Mouse (Mus musculus) kidney, adult 2 months (tissue): ENCODE data around the gene Hspa4. TPM values are rescaled to one million over a fixed set of nuclear protein-coding genes. Genes with fewer than 3 reads are reported as not detected.

Experiments used
- DNase-seq: peaks from one replicate; pipeline ENCODE4 v3.0.0; 2021
- H3K27ac ChIP-seq: fragments of 200-500 bp; 2 replicates; pipeline ENCODE4 v1.5.1; 2012; ENCODE audit warnings: low read depth, low read length, control low read depth, inconsistent platforms; ENCODE audit not compliant: insufficient read depth
- H3K27me3 ChIP-seq: fragments of 200-500 bp; replicated peaks from 2 replicates; pipeline ENCODE4 v1.6.1; 2012; ENCODE audit warnings: mild to moderate bottlenecking, moderate library complexity, low read length, inconsistent platforms; ENCODE audit not compliant: control insufficient read depth, insufficient read depth
- H3K36me3 ChIP-seq: fragments of 200-500 bp; 2 replicates; pipeline ENCODE4 v1.6.1; 2012; ENCODE audit warnings: mild to moderate bottlenecking, moderate library complexity, low read length, inconsistent platforms; ENCODE audit not compliant: control insufficient read depth, insufficient read depth
- H3K4me1 ChIP-seq: fragments of 200-500 bp; 2 replicates; pipeline ENCODE4 v1.6.1; 2011; ENCODE audit warnings: low read length; ENCODE audit not compliant: control insufficient read depth, insufficient read depth
- H3K4me3 ChIP-seq: fragments of 200-500 bp; 2 replicates; pipeline ENCODE4 v1.5.1; 2011; ENCODE audit warnings: mild to moderate bottlenecking, low read depth, low read length, control low read depth; ENCODE audit not compliant: insufficient read depth
- CTCF ChIP-seq: fragments of 200-500 bp; conservative IDR thresholded peaks from 2 replicates; pipeline ENCODE4 v1.5.1; 2011; ENCODE audit warnings: low read depth, mild to moderate bottlenecking, control low read depth, low read length, moderate library complexity, mixed read lengths; ENCODE audit not compliant: insufficient read depth, insufficient read length
- POLR2A ChIP-seq: fragments of 200-500 bp; IDR thresholded peaks from one replicate; pipeline ENCODE4 v1.6.1; 2011; ENCODE audit warnings: low read depth, low read length, control low read depth
- WGBS: fragments of 180-500 bp; shearing (Covaris S2); methylation state at CpG from one replicate; pipeline ENCODE4 v1.1.7; 2018; 5-methylcytosine and 5-hydroxymethylcytosine counted together
- polyA plus RNA-seq: library from polyadenylated mRNA; depleted of rRNA; stranded (reverse); fragments of >200 nt; gene quantifications from 2 replicates; pipeline ENCODE4 v1.2.3, GENCODE M21; 2012; rRNA removed

Gene Hspa4
- polyA plus RNA-seq, 1 experiment, result 24.8 TPM

DNA sequence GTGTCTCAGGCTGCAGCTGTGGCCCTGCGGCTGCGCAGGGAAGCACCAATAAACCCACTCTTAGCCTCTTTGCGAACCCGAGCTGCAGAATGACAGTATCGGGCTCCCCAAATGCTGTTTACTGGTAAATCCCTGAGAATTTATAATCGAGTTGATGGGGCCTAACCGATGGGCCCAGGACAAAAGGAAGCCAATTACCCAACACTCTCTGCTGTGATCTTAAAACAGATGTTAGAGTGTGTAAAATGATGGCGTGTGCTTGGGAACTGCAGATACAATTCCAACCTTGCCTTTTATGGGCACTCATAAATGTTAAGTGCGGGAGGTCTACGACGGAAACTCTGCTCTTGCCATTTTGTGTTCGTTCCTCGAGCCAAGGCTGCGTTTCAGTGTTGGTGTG lies 49.5 kb downstream of the Hspa4 start:
- H3K27me3 ChIP-seq, result no peaks in the 10 kb centered on the region
- no peak overlapping the region for H3K27ac ChIP-seq
- DNase-seq, result no peak
- WGBS, result 56% methylated on average over 14 of the region's 14 CpGs
- no peaks in the 10 kb centered on the region for H3K36me3 ChIP-seq
- TF ChIP-seq CTCF, result no peak
- no peak for TF ChIP-seq POLR2A
- H3K4me1 ChIP-seq, result no peaks in the 10 kb centered on the region
- H3K4me3 ChIP-seq, result no peak overlapping the region

DNA sequence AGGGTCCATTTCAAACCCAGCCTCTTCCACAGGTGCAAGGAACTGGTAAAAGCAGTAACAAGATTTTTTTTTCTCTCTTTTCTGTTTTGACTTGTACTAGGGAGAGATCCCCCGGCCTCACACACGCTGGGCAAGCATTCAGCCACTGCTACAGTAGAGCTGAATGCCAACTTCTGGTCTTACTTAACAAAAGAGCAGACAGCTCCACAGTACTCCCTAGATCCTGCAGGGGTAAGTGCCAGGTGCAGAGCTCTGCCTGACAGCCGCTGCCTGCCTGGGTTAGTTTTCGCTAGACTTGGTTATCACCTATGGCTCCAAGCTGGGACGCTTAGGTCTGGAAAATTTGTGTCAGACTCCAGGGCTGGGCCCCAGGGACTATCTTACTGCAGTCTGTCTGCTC lies 50.6 kb downstream of the Hspa4 start:
- 84% methylated on average over 5 of the region's 5 CpGs for WGBS
- H3K27ac ChIP-seq, result no peak overlapping the region
- DNase-seq, result no peak
- no peaks in the 10 kb centered on the region for H3K4me1 ChIP-seq
- H3K4me3 ChIP-seq, result no peak overlapping the region
- no peaks in the 10 kb centered on the region for H3K36me3 ChIP-seq
- H3K27me3 ChIP-seq, result no peaks in the 10 kb centered on the region
- no peak for TF ChIP-seq CTCF
- TF ChIP-seq POLR2A, result no peak

DNA sequence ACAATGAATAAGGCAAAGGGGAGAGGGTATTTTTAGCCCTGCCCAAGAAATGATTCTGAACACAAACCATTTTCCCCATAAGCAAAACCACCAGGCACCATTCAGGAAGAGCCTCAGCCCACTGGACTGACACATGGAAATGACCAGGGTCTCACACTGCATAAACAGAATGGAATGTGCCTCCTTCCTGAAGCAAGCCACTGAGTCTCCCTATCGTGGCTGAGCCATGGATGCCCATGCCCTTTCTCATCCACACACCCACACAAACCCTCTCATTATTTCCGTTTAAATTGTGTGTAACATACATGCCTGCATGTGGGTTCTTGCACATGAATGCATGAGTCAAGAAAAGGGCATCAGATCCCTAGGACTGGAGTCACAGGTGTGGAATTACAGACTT lies 54.7 kb downstream of the Hspa4 start:
- WGBS, result 45% methylated on average over 2 of the region's 2 CpGs

DNA sequence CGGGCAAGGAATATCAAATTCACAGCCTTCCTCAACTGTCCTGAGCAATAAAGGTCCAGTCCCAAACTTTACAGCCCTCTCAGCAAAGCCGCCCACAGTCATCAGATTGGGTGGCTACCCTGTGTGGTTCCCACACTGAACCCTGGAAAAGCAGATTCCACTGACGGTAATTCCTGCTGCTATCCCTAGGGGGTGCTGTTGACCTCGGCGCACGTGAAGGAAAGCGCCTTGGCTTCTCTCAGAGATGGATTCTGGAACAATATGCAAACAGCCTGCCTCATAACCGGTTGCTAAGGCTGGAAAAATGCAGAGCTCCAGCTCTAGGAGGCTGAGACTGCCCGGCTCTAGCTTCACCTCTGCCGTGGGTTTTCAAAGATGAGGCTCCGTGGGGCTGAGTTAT lies 57.1 kb downstream of the Hspa4 start:
- no peaks in the 10 kb centered on the region for H3K27me3 ChIP-seq
- no peaks in the 10 kb centered on the region for H3K4me1 ChIP-seq
- peak; percentile 13 for DNase-seq
- TF ChIP-seq POLR2A (no peak), CTCF (peak; percentile 75)
- no peak overlapping the region for H3K4me3 ChIP-seq
- no peak overlapping the region for H3K27ac ChIP-seq
- no peaks in the 10 kb centered on the region for H3K36me3 ChIP-seq
- WGBS, result 53% methylated on average over 11 of the region's 11 CpGs

More for the DNA sequence above, 54.7 kb downstream of the Hspa4 start:
- TF ChIP-seq CTCF (no peak), POLR2A (no peak)
- Histone ChIP-seq H3K27ac (no peak overlapping the region), H3K4me1 (no peaks in the 10 kb centered on the region), H3K36me3 (no peaks in the 10 kb centered on the region), H3K27me3 (no peaks in the 10 kb centered on the region), H3K4me3 (no peak overlapping the region)
- DNase-seq, result no peak

DNA sequence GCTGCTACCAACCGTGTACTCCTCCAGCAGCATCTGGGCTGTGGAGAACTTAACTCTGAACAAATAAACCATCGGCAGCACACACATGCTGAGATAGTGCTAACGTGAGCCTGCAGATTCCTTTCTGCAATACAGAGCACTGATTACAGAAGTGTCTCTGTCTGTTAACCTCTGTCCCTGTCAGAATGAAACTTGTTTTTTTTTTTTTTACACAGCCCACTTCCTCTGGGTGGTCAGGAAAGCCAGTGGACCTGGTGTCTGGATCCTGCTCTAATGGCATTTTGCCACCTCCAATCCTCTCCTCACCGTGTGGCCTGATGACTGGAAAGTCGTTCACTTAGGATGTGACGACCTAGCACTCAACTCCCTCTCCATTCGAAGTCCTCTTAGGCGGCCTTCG lies 66.7 kb downstream of the Hspa4 start:
- Histone ChIP-seq H3K4me3 (no peak overlapping the region), H3K27me3 (no peaks in the 10 kb centered on the region; the same call in 1 of the 2 replicates), H3K27ac (no peak overlapping the region), H3K4me1 (no peaks in the 10 kb centered on the region), H3K36me3 (no peaks in the 10 kb centered on the region)
- 48% methylated on average over 9 of the region's 9 CpGs for WGBS
- DNase-seq, result no peak
- TF ChIP-seq POLR2A (no peak), CTCF (no peak)

DNA sequence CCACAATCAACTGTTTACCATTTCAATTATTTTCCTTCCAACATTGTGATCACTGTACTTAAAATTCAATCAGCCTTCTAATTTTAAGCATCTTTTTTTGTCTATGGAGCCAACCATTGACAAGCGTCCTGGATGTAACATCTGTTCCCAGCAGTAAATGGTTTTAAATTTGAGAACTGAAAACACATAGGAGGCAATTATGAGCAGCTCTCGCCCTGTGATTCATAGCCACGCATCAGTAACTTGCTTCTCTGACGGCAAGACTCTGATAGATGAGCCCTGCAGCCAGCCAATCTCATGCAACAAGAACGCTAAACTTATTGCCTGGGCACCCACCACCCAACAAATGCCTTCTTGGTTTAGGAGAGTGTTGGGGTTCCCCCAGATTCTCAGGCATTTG lies 68.4 kb downstream of the Hspa4 start:
- H3K4me1 ChIP-seq, result no peaks in the 10 kb centered on the region
- no peaks in the 10 kb centered on the region for H3K27me3 ChIP-seq
- no peak overlapping the region for H3K4me3 ChIP-seq
- no peak overlapping the region for H3K27ac ChIP-seq
- WGBS, result 44% methylated on average over 5 of the region's 5 CpGs
- no peak for TF ChIP-seq POLR2A
- no peak for TF ChIP-seq CTCF
- no peak for DNase-seq
- H3K36me3 ChIP-seq, result no peaks in the 10 kb centered on the region

DNA sequence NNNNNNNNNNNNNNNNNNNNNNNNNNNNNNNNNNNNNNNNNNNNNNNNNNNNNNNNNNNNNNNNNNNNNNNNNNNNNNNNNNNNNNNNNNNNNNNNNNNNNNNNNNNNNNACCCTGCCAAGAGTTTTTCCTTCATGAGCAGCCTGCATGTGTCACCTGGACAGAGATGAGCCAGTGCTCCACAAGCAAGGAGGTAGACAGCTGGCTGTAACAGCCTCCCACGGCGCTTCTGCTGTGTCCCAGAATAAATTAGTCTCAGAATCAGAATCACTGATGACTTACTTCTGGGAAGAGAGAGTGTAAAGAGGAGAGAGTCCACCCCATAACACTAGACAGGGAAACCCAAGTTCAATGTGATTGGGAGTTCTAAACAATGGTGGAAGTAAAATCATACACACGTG lies 71.2 kb downstream of the Hspa4 start:
- Histone ChIP-seq H3K27ac (no peak overlapping the region), H3K36me3 (no peaks in the 10 kb centered on the region), H3K4me1 (no peaks in the 10 kb centered on the region), H3K27me3 (no peaks in the 10 kb centered on the region), H3K4me3 (no peak overlapping the region)
- 82% methylated on average over 3 of the region's 3 CpGs for WGBS
- no peak for TF ChIP-seq CTCF
- TF ChIP-seq POLR2A, result no peak
- no peak for DNase-seq

DNA sequence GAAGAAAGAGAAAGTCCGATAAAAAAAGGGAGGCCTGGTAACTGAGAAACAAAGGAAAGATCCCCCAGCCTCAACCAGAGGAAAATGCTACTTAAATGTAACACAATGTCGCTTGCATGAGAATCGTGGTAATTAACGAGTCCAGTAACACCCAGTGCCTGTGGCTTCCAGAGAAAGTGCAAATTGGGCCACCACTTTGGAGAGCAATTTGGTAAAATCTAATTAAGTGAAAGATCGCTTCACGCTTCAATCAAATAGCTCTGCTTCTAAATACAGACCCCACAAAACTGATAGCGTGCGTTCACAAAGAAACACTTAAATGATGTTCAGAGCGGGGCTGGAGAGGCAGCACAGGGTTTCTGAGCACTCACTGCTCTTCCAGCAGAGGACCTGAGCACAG lies 89.4 kb downstream of the Hspa4 start:
- Histone ChIP-seq H3K4me1 (no peaks in the 10 kb centered on the region), H3K36me3 (no peaks in the 10 kb centered on the region), H3K27ac (no peak overlapping the region), H3K27me3 (no peaks in the 10 kb centered on the region), H3K4me3 (no peak overlapping the region)
- no peak for DNase-seq
- 65% methylated on average over 9 of the region's 9 CpGs for WGBS
- TF ChIP-seq POLR2A, result no peak
- TF ChIP-seq CTCF, result no peak

Other genes with a start within 250 kb of the Hspa4 start
- 4.9 and 5.0 TPM in 2 replicates for gene Zcchc10, start 24.2 kb upstream of the Hspa4 start, polyA plus RNA-seq
- 18.0 and 18.7 TPM in 2 replicates for gene Aff4, start 50.4 kb upstream of the Hspa4 start, polyA plus RNA-seq
- not detected in 2 replicates for gene Leap2, start 122.7 kb upstream of the Hspa4 start, polyA plus RNA-seq
- 1,048 and 1,200 TPM in 2 replicates for gene Uqcrq, start 130.4 kb upstream of the Hspa4 start, polyA plus RNA-seq
- gene Gdf9, start 130.6 kb upstream of the Hspa4 start, polyA plus RNA-seq, result 0.29 and 0.42 TPM in 2 replicates
- gene Gm10447, start 156.7 kb upstream of the Hspa4 start, polyA plus RNA-seq, result 0.05 and 0.10 TPM in 2 replicates
- 0.88 and 1.2 TPM in 2 replicates for gene Shroom1, start 156.7 kb upstream of the Hspa4 start, polyA plus RNA-seq
- gene Gm9837, start 170.0 kb upstream of the Hspa4 start, polyA plus RNA-seq, result not detected in 2 replicates
- gene Gm9945, start 179.7 kb upstream of the Hspa4 start, polyA plus RNA-seq, result not detected in 2 replicates
- gene Sowaha, start 179.8 kb upstream of the Hspa4 start, polyA plus RNA-seq, result 0.84 and 1.8 TPM in 2 replicates
- 15.6 and 16.3 TPM in 2 replicates for gene Sept8, start 218.8 kb upstream of the Hspa4 start, polyA plus RNA-seq